21 mouse cellular contexts compared by ENCODE assay signal in genomic region chr5:127468151-127468550, GRCm38 (mm10).
DNase-seq lines count a peak whose midpoint lies in the region; ATAC-seq lines count a peak whose summit lies in the region.
"Had no signal": no experiment of that assay in that cellular context is flagged by ENCODE, and none has a peak within 500 bp of the region (broad histone marks: within the 10 kb centered on the region; RNA-seq: fewer than 3 reads in every experiment).

No protein-coding gene starts in this region.

- DNase-seq in gastrocnemius, postnatal 25 days: peak; percentile 11
- DNase-seq in gastrocnemius, postnatal 14 days: no peak
- peak; percentile 76 for DNase-seq in testis, postnatal 14 days (ENCODE audit: low spot score)
- DNase-seq in testis, postnatal 10 days (ENCODE audit: low spot score): no peak
- no peak for DNase-seq in cerebellum, adult 9-10 months
- DNase-seq in lung, postnatal 10 days: no peak
- DNase-seq: cerebellum, adult 9-11 months; gastrocnemius, adult 2 months; kidney, adult 8-10 months; kidney, postnatal 25 days; midbrain, embryonic 14.5 days; retina, postnatal 1 day had no signal

- peak; percentile 63 for ATAC-seq in heart, embryonic 16.5 days (replicated peaks; ENCODE audit: extremely low read depth, insufficient read depth, low FRiP score)
- ATAC-seq: activated CD4-positive, CD25-positive, alpha-beta regulatory T cell, adult 4 months; lung, postnatal 0 days; Patski had no signal

- H3K9me3 ChIP-seq in heart, embryonic 16.5 days (replicated peaks; ENCODE audit: control insufficient read depth, low read length): no peaks in the 10 kb centered on the region
- H3K9me3 ChIP-seq: embryonic facial prominence, embryonic 15.5 days; forebrain, embryonic 12.5 days; liver, embryonic 15.5 days; neural tube, embryonic 15.5 days had no signal

- H3K9ac ChIP-seq in heart, embryonic 16.5 days (ENCODE audit: low read length): no peak overlapping the region
- H3K9ac ChIP-seq: embryonic facial prominence, embryonic 15.5 days; forebrain, embryonic 12.5 days; liver, embryonic 15.5 days; neural tube, embryonic 15.5 days had no signal

- no peak overlapping the region for H3K4me3 ChIP-seq in heart, embryonic 16.5 days (ENCODE audit: low read length)
- H3K4me3 ChIP-seq: embryonic facial prominence, embryonic 15.5 days; forebrain, embryonic 12.5 days; gastrocnemius, adult 2 months; liver, embryonic 15.5 days; myocyte; neural tube, embryonic 15.5 days had no signal

- no peaks in the 10 kb centered on the region for H3K36me3 ChIP-seq in heart, embryonic 16.5 days (ENCODE audit: control insufficient read depth, insufficient read depth)
- H3K36me3 ChIP-seq: forebrain, embryonic 12.5 days; liver, embryonic 15.5 days; neural tube, embryonic 15.5 days had no signal

- intact Hi-C loops in gastrocnemius, postnatal 14 days (cut with DNase I; ENCODE audit: low total_unique reads): no loop called here

- no peak overlapping the region for H3K27ac ChIP-seq in heart, embryonic 16.5 days (ENCODE audit: low read length)
- H3K27ac ChIP-seq: embryonic facial prominence, embryonic 15.5 days; forebrain, embryonic 12.5 days; gastrocnemius, adult 2 months; liver, embryonic 15.5 days; neural tube, embryonic 15.5 days had no signal

- H3K27me3 ChIP-seq in heart, embryonic 16.5 days (ENCODE audit: control insufficient read depth, insufficient read depth, low read length): no peaks in the 10 kb centered on the region
- H3K27me3 ChIP-seq: embryonic facial prominence, embryonic 15.5 days; liver, embryonic 15.5 days; Patski had no signal

- WGBS in heart, embryonic 16.5 days: 39% methylated on average over 5 of the region's 5 CpGs

- no peak overlapping the region for H3K4me2 ChIP-seq in heart, embryonic 16.5 days (ENCODE audit: low read depth, low read length)
- H3K4me2 ChIP-seq: embryonic facial prominence, embryonic 15.5 days; forebrain, embryonic 12.5 days; liver, embryonic 15.5 days; neural tube, embryonic 15.5 days had no signal

- no peaks in the 10 kb centered on the region for H3K4me1 ChIP-seq in heart, embryonic 16.5 days (ENCODE audit: control insufficient read depth, insufficient read depth, low read length)
- H3K4me1 ChIP-seq: embryonic facial prominence, embryonic 15.5 days; forebrain, embryonic 12.5 days; liver, embryonic 15.5 days had no signal

Comparison
In these comparisons a context has a peak if more than half of its experiments do, and no peak if none do; other contexts are left out.
1. DNase-seq: peak in gastrocnemius, postnatal 25 days (single experiment) and testis, postnatal 14 days (single experiment); none in gastrocnemius, postnatal 14 days (single experiment), testis, postnatal 10 days (single experiment), cerebellum, adult 9-10 months (single experiment) and lung, postnatal 10 days (single experiment).